Mouse (Mus musculus): Measurements from ENCODE around the gene Snx4. TPM values are rescaled to one million over a fixed set of nuclear protein-coding genes. Genes with fewer than 3 reads are reported as not detected.
"Not testable (repeated sequence)": the region's sequence is repeated elsewhere in the genome, so short reads cannot be mapped to it uniquely, and the experiment has no call there.

Gene Snx4
- polyA plus RNA-seq (2016; fragmentation: Nextera tagmentation; extraction: Ambion mirVana) = 71.4 and 80.7 TPM in 2 replicates

DNA sequence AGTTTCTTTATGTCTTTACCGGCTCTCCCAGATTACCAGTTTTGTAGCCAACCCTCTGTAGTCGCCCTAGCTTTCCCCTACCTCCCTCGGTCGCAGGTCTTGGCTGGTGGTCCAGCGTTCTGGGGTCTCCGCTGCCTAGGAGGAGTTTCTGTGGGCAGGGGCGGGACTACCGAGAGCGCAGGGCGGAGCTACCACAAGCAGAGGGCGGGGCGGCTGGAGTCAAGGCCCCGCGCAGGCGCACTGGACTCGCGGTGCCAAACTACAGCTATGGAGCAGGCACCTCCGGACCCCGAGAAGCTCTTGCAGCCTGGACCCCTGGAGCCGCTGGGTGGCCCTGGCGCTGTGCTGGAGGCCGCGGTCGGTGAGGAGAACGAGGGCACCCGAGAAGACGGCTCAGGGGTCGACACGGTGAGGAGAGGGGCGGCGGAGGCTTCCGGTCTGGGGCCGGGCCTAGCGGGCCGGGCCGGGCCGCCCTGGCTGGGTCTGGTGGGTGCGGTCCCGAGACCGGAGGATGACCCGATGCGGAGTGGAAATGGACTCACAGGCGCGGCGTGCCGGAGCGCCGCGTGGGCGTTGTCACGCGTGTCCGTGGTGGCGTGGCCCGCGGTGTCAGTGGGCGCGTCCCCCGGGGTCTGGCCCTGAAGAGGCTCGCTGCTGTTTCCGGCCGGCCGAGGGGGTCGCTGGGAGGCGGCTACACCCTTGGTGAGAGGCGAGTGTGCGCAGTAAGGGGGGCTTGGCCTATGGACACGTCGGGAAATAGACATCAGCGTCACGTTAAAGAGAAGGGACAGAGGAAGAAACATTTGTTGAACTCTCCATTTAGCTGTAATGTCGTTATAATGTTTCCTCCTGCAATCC is at the start of gene Snx4:
Snx4 (plus strand) TSS at position 249 of the 858 bp plus-strand sequence.
- Histone ChIP-seq H3K4me1 (replicated peaks) (peaks cover 14% of the 10 kb centered on the region; the same call in 1 of the 2 replicates), H3K4me2 (peak within 1 kb of the TSS; percentile 68), H3K4me3 (replicated peaks) (peak within 1 kb of the TSS; percentile 98), H3K9ac (replicated peaks) (peak within 1 kb of the TSS; percentile 94), H3K36me3 (no peaks in the 10 kb centered on the region), H3K27ac (peak within 1 kb of the TSS; percentile 79; the same call in 1 of the 2 replicates), H3K9me3 (no peaks in the 10 kb centered on the region), H3K27me3 (no peaks in the 10 kb centered on the region)
- ATAC-seq (ENCODE audit: insufficient number of reproducible peaks, insufficient read depth, low FRiP score, low TSS enrichment, low read depth) = peak; percentile 96
- under 1% methylated on average over 72 of the region's 72 CpGs for WGBS

GRCm38 (mm10) chr16:33210812-33211211 is 40.4 kb upstream of the Snx4 start:
- Histone ChIP-seq H3K9ac (replicated peaks) (no peak overlapping the region), H3K27ac (no peak overlapping the region), H3K27me3 (no peaks in the 10 kb centered on the region), H3K4me2 (no peak overlapping the region), H3K4me1 (replicated peaks) (no peaks in the 10 kb centered on the region), H3K9me3 (no peaks in the 10 kb centered on the region), H3K4me3 (replicated peaks) (no peak overlapping the region), H3K36me3 (peaks cover 79% of the 10 kb centered on the region)
- ATAC-seq (ENCODE audit: insufficient number of reproducible peaks, insufficient read depth, low FRiP score, low TSS enrichment, low read depth) = no peak
- 83% methylated on average over 2 of the region's 2 CpGs for WGBS

- Histone ChIP-seq H3K4me2 (no peak overlapping the region), H3K4me3 (replicated peaks) (no peak overlapping the region), H3K27me3 (no peaks in the 10 kb centered on the region), H3K27ac (no peak overlapping the region), H3K36me3 (peaks cover 64% of the 10 kb centered on the region), H3K9ac (replicated peaks) (no peak overlapping the region), H3K4me1 (replicated peaks) (no peaks in the 10 kb centered on the region), H3K9me3 (no peaks in the 10 kb centered on the region)
- WGBS = 82% methylated on average over 9 of the region's 9 CpGs
- no peak for ATAC-seq (ENCODE audit: insufficient number of reproducible peaks, insufficient read depth, low FRiP score, low TSS enrichment, low read depth)
Observed at GRCm38 (mm10) chr16:33216313-33217003, 34.8 kb upstream of the Snx4 start.

DNA sequence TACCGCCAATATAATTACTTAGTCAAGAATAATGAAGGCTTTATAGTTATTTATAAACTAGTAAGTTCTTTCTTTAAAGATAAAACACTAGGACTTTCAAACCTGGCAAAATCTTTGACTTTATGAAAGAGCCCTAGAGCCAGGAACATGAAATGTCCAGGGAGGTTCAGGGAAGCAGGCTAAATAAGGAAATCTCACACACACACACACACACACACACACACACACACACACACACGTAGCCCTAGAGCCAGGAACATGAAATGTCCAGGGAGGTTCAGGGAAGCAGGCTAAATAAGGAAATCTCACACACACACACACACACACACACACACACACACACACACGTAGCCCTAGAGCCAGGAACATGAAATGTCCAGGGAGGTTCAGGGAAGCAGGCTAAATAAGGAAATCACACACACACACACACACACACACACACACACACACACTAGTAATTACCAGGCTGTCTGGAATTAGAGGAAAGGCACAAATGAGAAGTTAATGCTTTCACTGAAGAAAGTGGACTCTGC is 33.6 kb upstream of the Snx4 start:
- not testable (repeated sequence) for H3K9me3 ChIP-seq; H3K4me1 ChIP-seq (replicated peaks); H3K27me3 ChIP-seq; H3K4me3 ChIP-seq (replicated peaks); H3K4me2 ChIP-seq; ATAC-seq (ENCODE audit: insufficient number of reproducible peaks, insufficient read depth, low FRiP score, low TSS enrichment, low read depth); H3K9ac ChIP-seq (replicated peaks); H3K27ac ChIP-seq
- peaks cover 65% of the 10 kb centered on the region for H3K36me3 ChIP-seq
- 74% methylated on average over 3 of the region's 3 CpGs for WGBS

DNA sequence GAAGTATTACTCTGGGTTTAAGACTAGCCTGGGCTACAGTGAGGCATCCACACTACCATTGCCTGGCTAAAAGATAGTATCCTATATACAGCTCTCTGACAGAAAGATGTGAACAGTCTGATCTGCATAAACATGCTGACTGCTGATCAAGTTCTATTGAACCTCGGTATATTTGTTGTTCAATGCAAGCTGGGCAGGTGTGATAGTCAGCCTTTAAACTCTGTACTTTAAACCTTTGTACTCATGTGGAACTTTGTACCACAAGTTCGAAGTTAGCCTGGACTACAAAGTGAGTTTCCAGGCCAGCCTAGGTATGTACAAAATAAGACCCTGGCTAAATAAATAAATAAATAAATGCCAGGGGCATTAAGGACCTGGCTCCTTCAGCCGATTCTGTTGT is 28.8 kb upstream of the Snx4 start:
- WGBS = 96% methylated on average over 3 of the region's 3 CpGs
- Histone ChIP-seq H3K4me1 (replicated peaks) (no peaks in the 10 kb centered on the region), H3K4me2 (no peak overlapping the region), H3K9me3 (no peaks in the 10 kb centered on the region), H3K27ac (no peak overlapping the region), H3K4me3 (replicated peaks) (no peak overlapping the region), H3K27me3 (no peaks in the 10 kb centered on the region), H3K36me3 (peaks cover 59% of the 10 kb centered on the region), H3K9ac (replicated peaks) (no peak overlapping the region)
- ATAC-seq (ENCODE audit: insufficient number of reproducible peaks, insufficient read depth, low FRiP score, low TSS enrichment, low read depth) = no peak

DNA sequence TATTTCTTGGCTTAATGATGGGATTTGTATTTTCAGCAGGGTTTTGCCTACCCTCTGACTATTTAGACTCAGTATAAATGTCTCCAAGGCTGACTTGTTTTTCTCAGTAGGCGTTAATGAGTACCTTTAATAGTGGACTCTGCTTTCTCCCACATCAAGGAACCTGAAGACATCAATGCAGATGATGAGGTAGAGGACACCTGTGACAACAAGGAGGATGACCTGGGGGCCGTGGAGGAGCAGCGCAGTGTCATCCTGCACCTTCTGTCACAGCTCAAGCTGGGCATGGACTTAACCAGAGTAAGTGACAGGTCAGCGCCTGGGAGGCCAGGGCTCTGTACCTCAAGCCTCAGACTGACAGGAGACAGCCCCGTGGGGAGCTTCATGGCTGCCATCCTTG is 26.9 kb upstream of the Snx4 start:
- H3K9ac ChIP-seq (replicated peaks) = no peak overlapping the region
- no peaks in the 10 kb centered on the region for H3K27me3 ChIP-seq
- H3K36me3 ChIP-seq = peaks cover 67% of the 10 kb centered on the region
- H3K4me3 ChIP-seq (replicated peaks) = no peak overlapping the region
- H3K4me2 ChIP-seq = no peak overlapping the region
- H3K27ac ChIP-seq = no peak overlapping the region
- ATAC-seq (ENCODE audit: insufficient number of reproducible peaks, insufficient read depth, low FRiP score, low TSS enrichment, low read depth) = no peak
- H3K9me3 ChIP-seq = no peaks in the 10 kb centered on the region
- WGBS = 84% methylated on average over 5 of the region's 5 CpGs
- no peaks in the 10 kb centered on the region for H3K4me1 ChIP-seq (replicated peaks)

GRCm38 (mm10) chr16:33234128-33234527 is 17.1 kb upstream of the Snx4 start:
- H3K27me3 ChIP-seq = no peaks in the 10 kb centered on the region
- H3K9me3 ChIP-seq = no peaks in the 10 kb centered on the region
- peaks cover 81% of the 10 kb centered on the region for H3K36me3 ChIP-seq
- no peak overlapping the region for H3K4me3 ChIP-seq (replicated peaks)
- no peak overlapping the region for H3K27ac ChIP-seq
- no peak for ATAC-seq (ENCODE audit: insufficient number of reproducible peaks, insufficient read depth, low FRiP score, low TSS enrichment, low read depth)
- no peak overlapping the region for H3K4me2 ChIP-seq
- 73% methylated on average over 12 of the region's 12 CpGs for WGBS
- 0 out of 2 replicates have a peak, but pooled peaks cover 2% of the 10 kb centered on the region for H3K4me1 ChIP-seq (replicated peaks)
- no peak overlapping the region for H3K9ac ChIP-seq (replicated peaks)

GRCm38 (mm10) chr16:33236151-33236550 is 15.1 kb upstream of the Snx4 start:
- H3K27me3 ChIP-seq = no peaks in the 10 kb centered on the region
- peaks cover 81% of the 10 kb centered on the region for H3K36me3 ChIP-seq
- no peak for ATAC-seq (ENCODE audit: insufficient number of reproducible peaks, insufficient read depth, low FRiP score, low TSS enrichment, low read depth)
- 0 out of 2 replicates have a peak, but pooled peaks cover 2% of the 10 kb centered on the region for H3K4me1 ChIP-seq (replicated peaks)
- H3K4me3 ChIP-seq (replicated peaks) = no peak overlapping the region
- H3K4me2 ChIP-seq = no peak overlapping the region
- H3K27ac ChIP-seq = no peak overlapping the region
- WGBS = 95% methylated on average over 6 of the region's 6 CpGs
- no peak overlapping the region for H3K9ac ChIP-seq (replicated peaks)
- no peaks in the 10 kb centered on the region for H3K9me3 ChIP-seq

- no peak overlapping the region for H3K9ac ChIP-seq (replicated peaks)
- no peak overlapping the region for H3K27ac ChIP-seq
- WGBS = 94% methylated on average over 2 of the region's 2 CpGs
- no peaks in the 10 kb centered on the region for H3K27me3 ChIP-seq
- no peaks in the 10 kb centered on the region for H3K4me1 ChIP-seq (replicated peaks)
- peaks cover 87% of the 10 kb centered on the region for H3K36me3 ChIP-seq
- H3K9me3 ChIP-seq = no peaks in the 10 kb centered on the region
- no peak overlapping the region for H3K4me3 ChIP-seq (replicated peaks)
- H3K4me2 ChIP-seq = no peak overlapping the region
- ATAC-seq (ENCODE audit: insufficient number of reproducible peaks, insufficient read depth, low FRiP score, low TSS enrichment, low read depth) = no peak
Observed at GRCm38 (mm10) chr16:33239305-33239704, 11.9 kb upstream of the Snx4 start.

GRCm38 (mm10) chr16:33242046-33242445 is 9.2 kb upstream of the Snx4 start:
- H3K4me1 ChIP-seq (replicated peaks) = no peaks in the 10 kb centered on the region
- no peak overlapping the region for H3K4me2 ChIP-seq
- peaks cover 73% of the 10 kb centered on the region for H3K36me3 ChIP-seq
- no peak overlapping the region for H3K27ac ChIP-seq
- H3K9me3 ChIP-seq = no peaks in the 10 kb centered on the region
- WGBS = 86% methylated on average over 6 of the region's 6 CpGs
- 0 out of 2 replicates have a peak overlapping the region, but pooled peaks have one; percentile 12 for H3K9ac ChIP-seq (replicated peaks)
- H3K4me3 ChIP-seq (replicated peaks) = no peak overlapping the region
- no peak for ATAC-seq (ENCODE audit: insufficient number of reproducible peaks, insufficient read depth, low FRiP score, low TSS enrichment, low read depth)
- no peaks in the 10 kb centered on the region for H3K27me3 ChIP-seq

DNA sequence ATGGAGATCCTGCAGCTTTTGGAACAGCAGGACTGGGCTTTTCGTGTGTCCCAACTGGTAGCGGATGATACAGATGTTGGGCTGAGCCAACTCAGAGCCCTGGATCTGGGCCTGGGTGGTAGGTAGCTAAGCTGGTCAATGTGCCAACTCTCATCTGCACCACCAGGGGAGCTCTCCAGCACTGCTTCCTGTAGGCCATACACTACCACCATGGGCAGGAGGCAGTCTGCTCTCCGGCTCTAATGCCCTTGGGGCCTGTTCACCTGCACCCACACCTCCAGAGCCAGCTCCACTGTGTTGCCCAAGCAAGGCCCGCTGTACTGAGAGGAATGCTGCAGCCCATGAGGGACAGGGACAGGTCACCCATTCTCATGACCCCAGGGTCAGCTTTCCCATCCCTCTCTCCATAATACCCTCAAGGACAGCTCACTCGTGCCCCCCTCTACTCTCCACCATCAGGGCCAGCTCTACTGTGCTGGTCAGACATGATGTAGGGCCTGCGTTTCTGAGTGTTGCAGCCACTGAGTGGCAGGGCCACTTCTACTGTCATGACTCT is 7.0 kb upstream of the Snx4 start:
- Histone ChIP-seq H3K9ac (replicated peaks) (no peak overlapping the region), H3K4me3 (replicated peaks) (no peak overlapping the region), H3K27ac (no peak overlapping the region), H3K36me3 (peaks cover 55% of the 10 kb centered on the region), H3K9me3 (no peaks in the 10 kb centered on the region), H3K4me2 (no peak overlapping the region), H3K27me3 (no peaks in the 10 kb centered on the region), H3K4me1 (replicated peaks) (no peaks in the 10 kb centered on the region)
- no peak for ATAC-seq (ENCODE audit: insufficient number of reproducible peaks, insufficient read depth, low FRiP score, low TSS enrichment, low read depth)
- whole genome bisulfite sequencing = 87% methylated on average over 6 of the region's 6 CpGs

All from limb, embryonic 12.5 days (tissue).